Mouse (Mus musculus) liver, adult (tissue): Measurements from ENCODE around the gene Snrpf.

Experiments used
- GATA4 ChIP-seq: IDR thresholded peaks from 2 replicates; pipeline ENCODE4 v1.6.1; 2014; ENCODE audit warnings: mild to moderate bottlenecking, low read length; ENCODE audit not compliant: insufficient replicate concordance

The Snrpf gene

GRCm38 (mm10) chr10:93589281-93589848 is at the start of gene Snrpf:
Gene Snrpf (minus strand): TSS chr10:93589706.
- TF ChIP-seq GATA4: no peak

GRCm38 (mm10) chr10:93635941-93636340 is 46.4 kb upstream of the Snrpf start:
- TF ChIP-seq GATA4: no peak

GRCm38 (mm10) chr10:93633971-93634370 is 44.5 kb upstream of the Snrpf start:
- TF ChIP-seq GATA4: no peak

- no peak for TF ChIP-seq GATA4
Observed at GRCm38 (mm10) chr10:93633563-93633962, 44.1 kb upstream of the Snrpf start.

- TF ChIP-seq GATA4: no peak
Observed at GRCm38 (mm10) chr10:93632086-93632485, 42.6 kb upstream of the Snrpf start.

- no peak for TF ChIP-seq GATA4
Observed at GRCm38 (mm10) chr10:93630310-93630709, 40.8 kb upstream of the Snrpf start.

GRCm38 (mm10) chr10:93624151-93624550 is 34.6 kb upstream of the Snrpf start:
- TF ChIP-seq GATA4: no peak

- TF ChIP-seq GATA4: no peak
Observed at GRCm38 (mm10) chr10:93623725-93624124, 34.2 kb upstream of the Snrpf start.

GRCm38 (mm10) chr10:93620438-93621179 is 31.1 kb upstream of the Snrpf start:
- no peak for TF ChIP-seq GATA4

GRCm38 (mm10) chr10:93614850-93615249 is 25.3 kb upstream of the Snrpf start:
- no peak for TF ChIP-seq GATA4

- no peak for TF ChIP-seq GATA4
Observed at GRCm38 (mm10) chr10:93611419-93612007, 22.0 kb upstream of the Snrpf start.

GRCm38 (mm10) chr10:93610896-93611295 is 21.4 kb upstream of the Snrpf start:
- TF ChIP-seq GATA4: no peak

- TF ChIP-seq GATA4: no peak
Observed at GRCm38 (mm10) chr10:93609236-93609635, 19.7 kb upstream of the Snrpf start.

GRCm38 (mm10) chr10:93608051-93608450 is 18.5 kb upstream of the Snrpf start:
- TF ChIP-seq GATA4: no peak

- TF ChIP-seq GATA4: no peak
Observed at GRCm38 (mm10) chr10:93606326-93606725, 16.8 kb upstream of the Snrpf start.

- TF ChIP-seq GATA4: no peak
Observed at GRCm38 (mm10) chr10:93603256-93603655, 13.8 kb upstream of the Snrpf start.
